Mouse (Mus musculus): ENCODE measurements around the gene Mup18.
"Not testable (repeated sequence)": the region's sequence is repeated elsewhere in the genome, so short reads cannot be mapped to it uniquely, and the experiment has no call there.

Gene Mup18

GRCm38 (mm10) chr4:61674036-61674435 is at the start of gene Mup18:
Mup18 (minus strand) TSS chr4:61674136.
- DNase-seq (ENCODE audit: low read depth), result not testable (repeated sequence)

- not testable (repeated sequence) for DNase-seq (ENCODE audit: low read depth)
Observed at GRCm38 (mm10) chr4:61714296-61714695, 40.4 kb upstream of the Mup18 start.

Data from fibroblast of lung, adult 2 months (primary cell).